Comparison of ENCODE assay signal across 8 mouse cellular contexts in genomic region chrX:70364661-70365613, GRCm38 (mm10). TPM values are rescaled to one million over a fixed set of nuclear protein-coding genes. Genes with fewer than 3 reads are reported as not detected.
DNase-seq lines count a peak whose midpoint lies in the region; ATAC-seq and TF ChIP-seq lines count a peak whose summit lies in the region.

Gene Ids, minus strand, starts transcription at chrX:70365084.

- H3K27ac ChIP-seq in hindbrain, embryonic 10.5 days: peak within 1 kb of the TSS; percentile 78
- 0 out of 2 replicates have a peak within 1 kb of the TSS, but pooled peaks have one; percentile 14 for H3K27ac ChIP-seq in lung, postnatal 0 days (ENCODE audit: low read length)

- peaks cover 7% of the 10 kb centered on the region for H3K36me3 ChIP-seq in hindbrain, embryonic 10.5 days
- H3K36me3 ChIP-seq in lung, postnatal 0 days (ENCODE audit: insufficient read depth, low read length): no peaks in the 10 kb centered on the region

- ATAC-seq in frontal cortex, adult (ENCODE audit: low TSS enrichment): peak; percentile 97
- ATAC-seq in lung, postnatal 0 days: peak; percentile 94

- H3K4me2 ChIP-seq in lung, postnatal 0 days (replicated peaks; ENCODE audit: low read depth, low read length): peak within 1 kb of the TSS; percentile 51

- TF ChIP-seq CTCF in lung, postnatal 0 days (IDR thresholded peaks at IDR 0.05): no peak

- H3K9me3 ChIP-seq in hindbrain, embryonic 10.5 days: no peaks in the 10 kb centered on the region
- no peaks in the 10 kb centered on the region for H3K9me3 ChIP-seq in lung, postnatal 0 days (ENCODE audit: low read length)

- WGBS in hindbrain, embryonic 10.5 days: 16% methylated on average over 43 of the region's 45 CpGs
- WGBS in lung, postnatal 0 days: 25% methylated on average over 31 of the region's 45 CpGs

- DNase-seq in MEL-GATA-1-ER (ENCODE audit: extremely low read depth, low read depth): peak; percentile 81
- peak; percentile 79 for DNase-seq in cerebellum, adult 8-10 months
- DNase-seq in hindbrain, embryonic 10.5 days (ENCODE audit: low spot score): peak; percentile 82
- peak; percentile 88 for DNase-seq in layer of hippocampus, adult 9-11 months
- DNase-seq in lung, postnatal 0 days (ENCODE audit: low spot score): peak; percentile 92
- DNase-seq in ovary, postnatal 14 days (ENCODE audit: low spot score): peak; percentile 68
- DNase-seq in thymus, postnatal 14 days: peak; percentile 89

- H3K9ac ChIP-seq in lung, postnatal 0 days (replicated peaks; ENCODE audit: low read depth): peak within 1 kb of the TSS; percentile 36

- no peak for TF ChIP-seq EP300 in lung, postnatal 0 days (IDR thresholded peaks at IDR 0.05)

- 0 out of 2 replicates have a peak, but pooled peaks cover 12% of the 10 kb centered on the region for H3K4me1 ChIP-seq in hindbrain, embryonic 10.5 days (replicated peaks)
- no peaks in the 10 kb centered on the region; the same call in 1 of the 2 replicates for H3K4me1 ChIP-seq in lung, postnatal 0 days (ENCODE audit: insufficient read depth, low read depth, low read length)

- peak within 1 kb of the TSS; percentile 55 for H3K4me3 ChIP-seq in hindbrain, embryonic 10.5 days
- peak within 1 kb of the TSS; percentile 52 for H3K4me3 ChIP-seq in lung, postnatal 0 days (ENCODE audit: low read depth, low read length)

- no peaks in the 10 kb centered on the region for H3K27me3 ChIP-seq in hindbrain, embryonic 10.5 days (ENCODE audit: insufficient read depth, poor library complexity, severe bottlenecking)
- no peaks in the 10 kb centered on the region for H3K27me3 ChIP-seq in lung, postnatal 0 days (replicated peaks; ENCODE audit: insufficient read depth, low read length)

RNA-seq across cellular contexts. Expression of gene Ids, which starts in this region (rescaled TPM):
- polyA plus RNA-seq in hindbrain, embryonic 10.5 days (2016; fragmentation: Nextera tagmentation; extraction: Ambion mirVana): 2.1 and 2.6 TPM in 2 replicates
- 6.6 and 7.0 TPM in 2 replicates for polyA plus RNA-seq in lung, postnatal 0 days (2015; fragmentation: Nextera tagmentation; extraction: Ambion mirVana)

Comparison
In these comparisons a context has a peak if more than half of its experiments do, and no peak if none do; other contexts are left out.
1. Peak in every context shown above with its lines: DNase-seq, ATAC-seq, H3K4me3 ChIP-seq and H3K27ac ChIP-seq.